Mouse (Mus musculus) embryonic facial prominence, embryonic 10.5 days (tissue): ENCODE results near the gene Spaca4. TPM values are rescaled to one million over a fixed set of nuclear protein-coding genes. Genes with fewer than 3 reads are reported as not detected.

Source experiments
- DNase-seq: peaks from one replicate; pipeline ENCODE4 v3.0.0-alpha.2; 2017; ENCODE audit warnings: low spot score
- H3K27ac ChIP-seq: fragments of 300-500 bp; sonication (generic); replicated peaks from 2 replicates; pipeline ENCODE4 v1.5.1; 2016; ENCODE audit warnings: mild to moderate bottlenecking
- H3K27me3 ChIP-seq: fragments of 300-500 bp; sonication (generic); replicated peaks from 2 replicates; pipeline ENCODE4 v1.6.1; 2016; ENCODE audit warnings: low read depth, mild to moderate bottlenecking; ENCODE audit not compliant: poor library complexity, severe bottlenecking
- H3K36me3 ChIP-seq: fragments of 300-500 bp; sonication (generic); replicated peaks from 2 replicates; pipeline ENCODE4 v1.6.1; 2016; ENCODE audit warnings: mild to moderate bottlenecking, moderate library complexity
- H3K4me1 ChIP-seq: fragments of 300-500 bp; sonication (generic); 2 replicates; pipeline ENCODE4 v1.6.1; 2016
- H3K4me3 ChIP-seq: fragments of 300-500 bp; sonication (generic); 2 replicates; pipeline ENCODE4 v1.5.1; 2016; ENCODE audit warnings: mild to moderate bottlenecking, moderate library complexity
- H3K9me3 ChIP-seq: fragments of 300-500 bp; sonication (generic); 2 replicates; pipeline ENCODE4 v1.6.1; 2016; ENCODE audit warnings: mild to moderate bottlenecking
- WGBS: fragments of 180-500 bp; shearing (Covaris S2); methylation state at CpG from one replicate; pipeline ENCODE4 v1.1.7; 2016; 5-methylcytosine and 5-hydroxymethylcytosine counted together
- polyA plus RNA-seq: library from polyadenylated mRNA; unstranded; fragments of >200 nt; fragmentation: Nextera tagmentation; extraction: Ambion mirVana; gene quantifications from 2 replicates; pipeline ENCODE4 v1.2.1, GENCODE M21; 2016

Gene Spaca4
- polyA plus RNA-seq, 1 experiment from 2014 or later = 0.22 TPM

DNA sequence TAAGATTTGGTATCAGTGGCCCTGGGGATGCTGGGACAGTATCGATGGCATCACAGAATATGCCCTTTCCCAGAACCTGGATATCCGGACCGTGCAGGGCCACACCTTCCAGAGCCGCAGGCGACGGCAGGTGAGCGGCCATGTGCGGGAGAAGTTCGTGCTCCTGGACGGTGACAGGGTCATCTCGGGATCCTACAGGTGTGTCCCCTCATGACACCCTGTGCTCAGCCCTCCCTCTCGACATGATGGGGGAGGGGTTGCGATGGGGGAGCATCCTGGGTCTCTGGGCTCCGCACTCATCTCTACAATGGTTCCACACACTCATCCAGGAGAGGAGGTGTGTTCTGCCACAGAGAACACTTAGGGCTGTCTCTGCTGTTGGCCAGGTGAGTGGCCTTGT is 1.8 kb downstream of the Spaca4 start:
- DNase-seq = no peak
- WGBS = 92% methylated on average over 14 of the region's 14 CpGs
- Histone ChIP-seq H3K4me1 (peaks cover 24% of the 10 kb centered on the region), H3K36me3 (peaks cover 100% of the 10 kb centered on the region), H3K27ac (no peak overlapping the region), H3K9me3 (no peaks in the 10 kb centered on the region), H3K4me3 (no peak overlapping the region), H3K27me3 (no peaks in the 10 kb centered on the region)

DNA sequence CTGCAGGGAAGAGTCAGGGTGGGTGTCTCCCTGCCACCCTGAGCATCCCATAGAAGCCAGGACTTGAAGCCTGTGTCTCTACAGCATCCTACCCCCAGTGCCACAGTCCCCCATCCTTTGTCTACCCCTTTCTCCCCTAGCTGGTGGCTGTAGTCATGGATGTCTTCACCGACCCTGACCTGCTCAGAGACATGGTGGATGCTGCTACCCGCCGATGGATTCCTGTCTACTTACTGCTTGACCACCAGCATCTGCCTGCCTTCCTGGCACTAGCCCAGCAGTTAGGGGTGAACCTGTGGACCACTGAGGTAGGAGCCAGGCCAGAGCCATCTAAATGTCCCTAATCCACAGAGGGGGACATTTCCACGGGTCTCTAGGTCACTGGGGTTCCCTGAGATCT is 2.3 kb downstream of the Spaca4 start:
- Histone ChIP-seq H3K4me3 (no peak overlapping the region), H3K4me1 (peaks cover 25% of the 10 kb centered on the region), H3K27me3 (no peaks in the 10 kb centered on the region), H3K9me3 (no peaks in the 10 kb centered on the region), H3K36me3 (peaks cover 97% of the 10 kb centered on the region), H3K27ac (no peak overlapping the region)
- no peak for DNase-seq
- 91% methylated on average over 4 of the region's 4 CpGs for WGBS

DNA sequence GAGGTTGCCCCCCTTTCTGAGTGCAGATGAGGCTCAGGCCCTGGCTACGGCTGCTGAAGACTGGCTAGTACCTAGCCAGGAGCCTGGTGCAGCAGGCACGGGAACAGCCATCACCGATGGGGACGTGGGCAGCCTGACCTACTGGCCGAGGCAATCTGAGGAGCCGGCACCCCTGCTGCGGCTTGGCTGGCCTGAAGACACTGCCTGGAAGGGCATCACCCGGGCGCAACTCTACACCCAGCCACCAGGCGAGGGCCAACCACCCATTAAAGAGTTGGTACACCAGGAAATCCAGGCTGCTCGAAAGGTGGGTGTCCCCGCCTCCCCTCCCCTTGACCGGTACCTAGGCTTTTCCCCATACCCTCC is 3.3 kb downstream of the Spaca4 start:
- 86% methylated on average over 13 of the region's 13 CpGs for WGBS
- Histone ChIP-seq H3K4me1 (peaks cover 25% of the 10 kb centered on the region), H3K4me3 (0 out of 2 replicates have a peak overlapping the region, but pooled peaks have one; percentile 14), H3K27ac (peak overlapping the region; percentile 30; the same call in 1 of the 2 replicates), H3K27me3 (no peaks in the 10 kb centered on the region), H3K36me3 (peaks cover 87% of the 10 kb centered on the region), H3K9me3 (no peaks in the 10 kb centered on the region)
- no peak for DNase-seq

DNA sequence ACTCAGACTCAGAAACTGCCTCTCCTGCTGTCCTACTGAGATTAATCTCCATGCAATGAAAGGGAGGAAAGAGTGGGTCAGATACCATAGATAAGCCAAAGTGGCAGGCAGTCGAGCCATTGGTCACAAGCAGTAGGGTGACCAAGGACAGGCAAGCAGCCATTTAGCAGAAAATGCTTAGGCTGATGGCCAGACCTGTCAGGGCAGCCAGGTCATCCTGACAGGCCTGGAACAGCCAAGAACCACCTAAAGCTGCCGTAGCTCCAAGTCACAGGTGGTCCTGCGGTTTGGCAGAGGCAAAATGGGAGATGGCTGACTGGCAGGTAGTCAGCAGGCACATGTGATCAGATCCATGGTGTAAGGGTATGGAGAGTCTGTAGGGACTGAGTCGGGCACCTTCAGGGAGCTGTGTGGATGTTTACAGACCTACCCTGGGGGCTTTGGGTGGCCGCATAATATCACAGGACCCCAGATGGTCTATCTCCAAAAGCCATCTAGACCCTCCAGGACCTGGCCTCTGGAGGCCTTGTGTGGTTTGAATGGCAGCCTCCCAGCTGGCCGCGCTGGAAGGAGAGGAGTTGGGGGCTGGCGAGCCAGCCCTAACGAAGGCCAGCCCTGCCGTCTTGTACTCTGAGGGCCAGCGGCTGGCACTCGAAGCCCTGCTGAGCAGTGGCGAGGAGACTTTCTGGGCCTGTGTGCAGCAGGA is 3.8 kb downstream of the Spaca4 start:
- 70% methylated on average over 13 of the region's 13 CpGs for WGBS
- Histone ChIP-seq H3K36me3 (peaks cover 82% of the 10 kb centered on the region), H3K27me3 (no peaks in the 10 kb centered on the region), H3K9me3 (no peaks in the 10 kb centered on the region), H3K4me1 (peaks cover 29% of the 10 kb centered on the region), H3K4me3 (peak overlapping the region; percentile 29; the same call in 1 of the 2 replicates), H3K27ac (peak overlapping the region; percentile 30)
- DNase-seq = no peak

DNA sequence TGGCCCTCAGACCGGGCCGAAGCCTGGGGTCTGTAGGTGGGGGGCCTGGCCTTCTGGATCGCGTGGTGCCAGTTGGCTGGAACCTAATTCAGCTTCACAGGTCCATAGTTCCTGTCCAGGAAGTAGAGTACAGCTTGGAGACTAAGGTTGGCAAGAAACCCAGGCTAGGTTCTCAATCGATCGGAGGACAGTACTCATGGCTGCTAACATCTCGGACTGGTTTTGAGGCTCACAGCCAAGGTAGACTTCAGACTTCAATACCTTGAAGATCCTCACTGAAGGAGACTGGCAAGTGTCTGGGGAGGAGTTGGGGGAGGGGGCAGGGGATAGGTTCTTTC is 4.4 kb downstream of the Spaca4 start:
- peak overlapping the region; percentile 29; the same call in 1 of the 2 replicates for H3K4me3 ChIP-seq
- no peaks in the 10 kb centered on the region for H3K27me3 ChIP-seq
- peaks cover 35% of the 10 kb centered on the region for H3K4me1 ChIP-seq
- no peak for DNase-seq
- H3K27ac ChIP-seq = no peak overlapping the region
- H3K9me3 ChIP-seq = no peaks in the 10 kb centered on the region
- peaks cover 76% of the 10 kb centered on the region for H3K36me3 ChIP-seq
- 84% methylated on average over 7 of the region's 7 CpGs for WGBS

DNA sequence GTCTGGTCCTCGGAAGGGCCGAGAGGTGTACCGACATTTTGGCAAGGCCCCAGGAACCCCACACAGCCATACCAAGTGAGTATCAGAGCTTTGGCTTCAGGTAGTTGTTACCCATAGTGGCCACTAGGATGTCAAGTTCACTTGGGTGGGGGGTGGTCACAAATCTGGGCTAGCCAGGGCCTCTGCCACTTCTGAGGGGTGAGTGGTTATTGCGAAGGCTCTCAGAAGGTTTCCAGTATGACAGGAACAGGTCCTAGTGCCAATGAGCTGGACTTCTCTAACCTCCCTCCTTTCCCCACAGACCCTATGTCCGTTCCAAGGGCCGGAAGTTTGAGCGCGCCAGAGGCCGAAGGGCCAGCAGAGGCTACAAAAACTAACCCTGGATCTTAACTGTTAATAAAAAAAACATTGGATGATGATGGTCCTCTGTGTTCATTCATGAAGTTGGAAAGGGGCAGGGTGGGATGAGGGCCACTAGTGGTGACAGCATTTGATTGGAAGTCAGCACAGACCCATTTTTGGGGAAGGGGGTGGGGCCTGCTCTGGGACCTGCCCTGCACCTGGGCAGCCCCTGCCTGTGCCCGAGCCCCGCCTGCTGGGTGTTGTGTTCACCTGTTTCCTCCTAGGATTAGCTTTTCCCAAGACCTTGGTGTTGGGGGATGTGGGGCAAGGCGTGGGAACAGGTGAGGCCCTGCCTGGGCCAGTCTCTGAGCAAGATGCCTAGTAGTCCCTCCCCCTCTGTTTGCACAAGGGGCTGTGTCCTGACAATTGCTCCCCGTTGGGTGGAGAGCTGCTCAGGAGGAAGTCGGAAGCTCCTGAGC is 5.0 kb downstream of the Spaca4 start, which contains the start of gene Fam83e:
Fam83e (plus strand) TSS at position 800 of the 821 bp plus-strand sequence.
- peaks cover 70% of the 10 kb centered on the region for H3K36me3 ChIP-seq
- H3K4me1 ChIP-seq = peaks cover 41% of the 10 kb centered on the region
- no peak for DNase-seq
- H3K4me3 ChIP-seq = peak within 1 kb of the TSS; percentile 70
- peak within 1 kb of the TSS; percentile 30; the same call in 1 of the 2 replicates for H3K27ac ChIP-seq
- H3K9me3 ChIP-seq = no peaks in the 10 kb centered on the region
- no peaks in the 10 kb centered on the region for H3K27me3 ChIP-seq
- 88% methylated on average over 14 of the region's 14 CpGs for WGBS

DNA sequence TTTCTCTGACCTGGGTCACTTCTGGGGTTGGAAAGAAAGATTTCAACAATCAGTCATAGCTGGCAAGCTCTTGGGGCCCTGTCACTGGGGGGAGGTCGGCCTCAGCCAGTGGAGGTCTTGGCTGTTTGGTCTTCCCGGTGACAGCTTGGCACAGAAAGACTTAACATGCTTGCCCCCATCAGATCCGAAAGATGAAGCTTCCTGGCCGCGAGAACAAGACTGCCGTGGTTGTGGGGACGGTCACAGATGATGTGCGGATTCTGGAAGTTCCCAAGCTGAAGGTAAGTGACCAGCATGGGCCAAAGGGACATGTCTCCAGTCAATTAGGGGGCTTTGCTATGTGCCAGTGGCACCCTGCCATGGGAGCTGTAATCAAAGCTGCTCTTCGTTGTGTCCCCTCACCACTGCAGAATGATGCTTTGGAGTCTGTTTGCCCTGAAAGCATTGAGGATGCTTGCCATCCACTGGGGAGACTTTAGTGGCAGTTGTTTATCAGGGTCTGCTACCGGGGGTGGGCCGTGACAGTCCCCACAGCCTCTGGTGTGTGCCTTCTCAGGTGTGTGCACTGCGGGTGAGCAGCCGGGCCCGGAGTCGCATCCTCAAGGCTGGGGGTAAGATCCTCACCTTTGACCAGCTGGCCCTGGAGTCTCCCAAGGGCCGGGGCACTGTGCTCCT is 5.7 kb downstream of the Spaca4 start:
- peaks cover 63% of the 10 kb centered on the region for H3K36me3 ChIP-seq
- 94% methylated on average over 16 of the region's 16 CpGs for WGBS
- H3K4me1 ChIP-seq = peaks cover 48% of the 10 kb centered on the region
- H3K4me3 ChIP-seq = peak overlapping the region; percentile 70
- no peaks in the 10 kb centered on the region for H3K27me3 ChIP-seq
- H3K27ac ChIP-seq = no peak overlapping the region
- DNase-seq = no peak
- H3K9me3 ChIP-seq = no peaks in the 10 kb centered on the region

DNA sequence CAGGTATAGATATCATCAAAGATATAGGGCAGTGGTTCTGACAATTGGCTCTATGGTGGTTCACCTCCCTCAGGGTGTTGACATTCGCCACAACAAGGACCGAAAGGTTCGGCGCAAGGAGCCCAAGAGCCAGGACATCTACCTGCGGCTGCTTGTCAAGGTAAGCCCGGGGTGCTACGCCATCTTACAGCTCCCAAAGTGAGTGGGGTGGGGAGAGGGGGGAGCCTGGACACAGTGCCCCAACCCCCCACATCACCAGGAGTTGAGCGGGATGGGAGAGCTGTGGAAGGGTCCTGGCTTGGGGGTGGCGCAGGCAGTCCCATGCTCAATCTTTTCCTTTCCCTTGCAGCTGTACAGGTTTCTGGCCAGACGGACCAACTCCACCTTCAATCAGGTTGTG is 6.4 kb downstream of the Spaca4 start:
- H3K27ac ChIP-seq = peak overlapping the region; percentile 93
- H3K4me1 ChIP-seq = peaks cover 55% of the 10 kb centered on the region
- DNase-seq = no peak
- no peaks in the 10 kb centered on the region for H3K27me3 ChIP-seq
- peaks cover 58% of the 10 kb centered on the region for H3K36me3 ChIP-seq
- WGBS = 79% methylated on average over 10 of the region's 10 CpGs
- no peaks in the 10 kb centered on the region for H3K9me3 ChIP-seq
- peak overlapping the region; percentile 70 for H3K4me3 ChIP-seq

DNA sequence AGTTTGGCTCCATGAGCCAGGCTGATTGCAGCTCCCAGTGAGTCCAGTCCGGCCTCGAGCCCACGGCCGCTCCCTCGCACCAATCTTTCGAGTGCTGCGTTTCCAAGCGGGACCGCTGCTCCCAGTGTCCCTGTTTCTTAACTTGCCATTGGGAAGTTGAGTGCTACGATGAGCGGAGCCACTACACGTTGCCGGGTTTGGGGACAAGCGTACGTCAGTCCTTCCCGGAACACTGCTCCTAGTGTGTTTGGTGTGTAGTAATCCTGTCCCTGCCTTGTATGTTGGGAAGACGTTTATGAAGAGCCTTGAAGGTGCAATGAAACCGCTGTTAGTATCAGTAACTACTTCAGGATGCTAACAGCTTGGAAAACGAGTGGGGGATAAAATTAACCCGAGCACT is 7.3 kb downstream of the Spaca4 start:
- peak overlapping the region; percentile 93 for H3K27ac ChIP-seq
- H3K9me3 ChIP-seq = no peaks in the 10 kb centered on the region
- DNase-seq = no peak
- peaks cover 64% of the 10 kb centered on the region for H3K4me1 ChIP-seq
- peak overlapping the region; percentile 70 for H3K4me3 ChIP-seq
- H3K36me3 ChIP-seq = peaks cover 58% of the 10 kb centered on the region
- H3K27me3 ChIP-seq = no peaks in the 10 kb centered on the region
- WGBS = under 1% methylated on average over 20 of the region's 20 CpGs

DNA sequence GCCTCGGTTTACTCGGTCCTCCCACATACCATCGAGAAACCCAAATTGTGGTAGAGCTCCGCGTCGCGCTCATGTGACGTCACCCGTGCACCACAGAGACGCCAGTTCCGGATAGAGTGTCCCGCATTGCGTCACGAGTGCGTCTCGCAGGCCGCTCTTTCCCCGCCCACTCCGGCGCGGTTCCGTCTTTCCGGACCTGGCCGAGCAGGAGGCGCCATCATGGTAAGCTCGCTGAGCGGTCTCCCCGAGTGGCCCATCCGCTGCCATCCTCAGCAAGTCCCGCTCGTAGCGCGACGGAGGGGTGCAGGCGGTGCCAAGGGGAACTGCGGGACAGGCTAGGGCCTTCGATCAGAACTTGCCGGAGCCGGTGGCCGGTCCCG is 7.7 kb downstream of the Spaca4 start, which contains the start of gene Sphk2:
Sphk2 (minus strand) TSS at position 85 of the 380 bp plus-strand sequence.
- H3K27me3 ChIP-seq = no peaks in the 10 kb centered on the region
- peaks cover 58% of the 10 kb centered on the region for H3K36me3 ChIP-seq
- H3K4me3 ChIP-seq = peak within 1 kb of the TSS; percentile 70
- no peaks in the 10 kb centered on the region for H3K9me3 ChIP-seq
- H3K4me1 ChIP-seq = peaks cover 64% of the 10 kb centered on the region
- DNase-seq = peak; percentile 98
- peak within 1 kb of the TSS; percentile 93 for H3K27ac ChIP-seq
- under 1% methylated on average over 41 of the region's 41 CpGs for WGBS

DNA sequence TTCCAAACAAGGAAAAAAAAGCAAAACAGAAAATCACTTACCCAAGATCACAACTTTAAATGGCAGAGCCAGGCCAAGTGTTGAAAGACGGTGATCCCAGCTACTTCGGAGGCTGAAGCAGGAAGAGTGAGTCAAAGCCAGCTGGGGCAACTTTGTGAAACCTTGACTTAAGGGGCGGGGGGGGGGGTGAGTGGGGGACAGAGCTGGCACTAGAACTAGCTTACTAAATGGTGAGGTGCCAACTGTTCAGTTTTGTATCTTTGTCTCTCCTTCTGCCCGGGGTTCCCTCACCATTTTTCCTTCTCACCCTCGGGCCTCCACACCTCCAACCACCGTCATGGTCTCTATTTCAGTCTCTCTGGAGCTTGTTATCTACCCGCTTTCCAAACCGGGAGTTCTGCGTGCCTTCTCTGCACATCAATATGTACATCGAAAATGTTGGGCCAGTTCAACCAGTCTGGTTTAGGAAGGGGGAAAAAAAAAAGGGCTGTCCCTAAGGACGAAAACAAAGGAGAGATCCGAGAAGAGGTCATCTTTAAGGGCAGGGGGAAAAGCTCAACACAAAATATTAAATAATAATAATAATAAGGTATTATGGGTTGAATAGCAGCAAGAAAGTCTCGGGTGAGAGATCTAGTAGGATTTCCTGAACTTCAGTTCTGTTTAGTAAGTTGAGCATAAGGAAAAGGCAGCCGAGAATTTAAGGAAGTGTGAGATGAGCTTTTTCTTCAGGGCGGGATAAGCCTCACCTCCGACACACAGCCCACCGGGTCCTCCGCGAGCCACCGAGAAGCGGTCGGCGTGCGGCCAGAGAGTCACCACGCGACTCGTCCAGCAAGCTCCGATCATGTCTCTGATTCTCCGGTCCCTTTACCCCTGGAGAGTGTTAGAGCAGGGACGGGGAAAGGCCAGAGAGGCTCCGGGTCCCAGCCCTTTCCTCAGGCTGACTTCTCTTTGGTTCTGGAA is 8.4 kb downstream of the Spaca4 start:
- Histone ChIP-seq H3K9me3 (no peaks in the 10 kb centered on the region), H3K27me3 (no peaks in the 10 kb centered on the region), H3K4me1 (peaks cover 64% of the 10 kb centered on the region)

More for the DNA sequence above, 8.4 kb downstream of the Spaca4 start:
- H3K27ac ChIP-seq = peak overlapping the region; percentile 93
- peak overlapping the region; percentile 70 for H3K4me3 ChIP-seq
- 11% methylated on average over 31 of the region's 31 CpGs for WGBS
- H3K36me3 ChIP-seq = peaks cover 58% of the 10 kb centered on the region
- no peak for DNase-seq
